Mouse (Mus musculus) right cerebral cortex, postnatal 36 days (tissue): ENCODE measurements at regions not wholly inside any gene's neighbourhood (a gene's known extent, or its start where the extent isn't known, plus 50 kb on each side); places are given as distances from the start of the nearest gene placed in this dataset.
A peak's percentile ranks its signal among the peaks of the same experiment; 100 is the strongest.

ENCODE experiments used
- DNase-seq, 2 experiments: peaks; one replicate each; pipeline ENCODE4 v3.0.0; 2022; ENCODE audit warnings: low spot score in 2 of 2, mixed read lengths in 1 of 2

GRCm38 (mm10) chr8:65208791-65209190 lies 79.4 kb upstream of the BC030870 start:
- no peak for DNase-seq

GRCm38 (mm10) chr8:65206202-65206601 lies 76.8 kb upstream of the BC030870 start:
- no peak for DNase-seq

- DNase-seq: peak; percentile 7 to 42
These were observed 65.3 kb upstream of the BC030870 start for GRCm38 (mm10) chr8:65194656-65195055.

- no peak for DNase-seq
These were observed 64.9 kb upstream of the BC030870 start for GRCm38 (mm10) chr8:65194231-65194630.

- no peak for DNase-seq
These were observed 53.0 kb upstream of the BC030870 start for GRCm38 (mm10) chr8:65182346-65182745.

- no peak for DNase-seq
These were observed 51.1 kb upstream of the BC030870 start for GRCm38 (mm10) chr8:65180447-65180846.
